Mouse (Mus musculus): Measurements from ENCODE around the gene H2-M2. TPM values are rescaled to one million over a fixed set of nuclear protein-coding genes. Genes with fewer than 3 reads are reported as not detected.
"Not testable (repeated sequence)": the region's sequence is repeated elsewhere in the genome, so short reads cannot be mapped to it uniquely, and the experiment has no call there.

Gene H2-M2
- polyA plus RNA-seq (2017; shearing (Covaris generic)): not detected

DNA sequence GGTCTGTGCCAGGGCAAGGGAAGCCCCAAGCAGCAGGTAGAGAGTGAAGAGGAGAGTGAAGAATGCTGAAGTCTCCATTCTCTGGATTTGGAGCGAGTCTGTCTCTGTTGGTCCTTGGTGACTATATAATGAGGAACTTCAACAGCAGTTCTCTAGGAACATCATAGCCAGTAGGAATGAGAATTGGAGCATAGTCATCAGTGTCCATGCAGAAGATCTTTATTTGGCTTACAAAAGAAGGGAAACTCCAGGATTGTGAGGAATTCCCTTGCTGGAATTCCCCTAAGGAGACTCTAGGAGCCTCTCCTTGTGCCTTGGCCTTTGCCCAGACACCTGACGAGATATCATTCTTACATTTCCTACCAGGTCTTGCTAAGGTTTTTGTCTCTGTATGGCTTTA lies at the start of gene H2-M2:
Gene H2-M2 (minus strand): TSS at position 101 of the 400 bp plus-strand sequence.
- no peak for ATAC-seq

DNA sequence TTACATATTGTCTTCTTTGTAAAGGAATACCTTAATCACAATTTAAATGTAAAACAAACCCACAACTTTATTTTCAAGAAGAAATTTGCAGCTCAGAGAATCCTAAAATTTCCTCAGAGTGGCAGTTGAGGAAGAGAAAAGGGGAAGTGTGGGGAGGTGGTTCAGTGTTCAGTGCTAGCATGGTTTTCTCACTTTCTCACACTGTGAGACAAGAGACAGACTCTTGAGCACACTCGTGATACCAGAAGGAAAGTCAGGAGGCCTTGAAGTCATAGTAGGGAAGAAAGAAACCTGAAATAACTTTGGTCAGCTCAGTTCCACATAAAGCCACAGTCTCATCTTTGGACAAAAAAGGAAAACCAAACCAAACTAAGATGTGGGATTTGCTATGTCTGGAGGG lies 42.1 kb upstream of the H2-M2 start:
- ATAC-seq: not testable (repeated sequence)

DNA sequence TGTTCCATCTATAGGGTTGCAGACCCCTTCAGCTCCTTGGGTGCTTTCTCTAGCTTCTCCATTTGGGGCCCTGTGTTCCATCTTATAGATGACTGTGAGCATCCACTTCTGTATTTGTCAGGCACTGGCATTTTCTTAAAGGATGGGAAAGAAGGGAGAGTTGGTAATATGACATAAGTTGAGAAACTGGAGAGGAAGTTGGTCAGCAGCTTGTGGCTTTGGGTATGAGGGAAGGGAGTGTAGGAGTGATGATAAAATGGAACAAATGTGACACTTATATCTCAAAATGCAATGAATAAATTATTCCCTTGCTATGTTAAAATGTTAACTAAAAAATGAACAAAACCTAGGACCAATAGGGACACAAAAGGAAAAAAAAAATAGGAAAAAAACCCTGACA lies 41.3 kb upstream of the H2-M2 start:
- ATAC-seq: not testable (repeated sequence)

DNA sequence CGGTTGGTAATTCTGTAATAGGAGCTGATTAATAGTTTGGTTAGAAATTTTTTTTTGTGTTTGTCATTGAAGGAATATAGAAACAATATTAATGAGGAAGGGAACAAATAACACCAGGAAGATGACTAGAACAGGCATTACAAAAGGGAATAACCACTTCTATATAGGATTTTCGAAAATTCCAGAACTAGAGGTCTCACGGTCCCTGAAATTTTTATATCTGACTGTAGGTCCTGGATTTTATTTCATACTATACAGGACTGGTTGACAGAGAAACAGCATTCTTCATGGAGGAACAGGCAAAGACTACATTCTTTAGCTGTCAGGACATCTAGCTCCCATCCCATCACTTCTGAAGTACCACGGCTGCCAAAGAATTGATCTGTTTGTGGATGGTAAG lies 24.4 kb upstream of the H2-M2 start, which contains the start of gene Olfr111:
Gene Olfr111 (plus strand): TSS at position 301 of the 400 bp plus-strand sequence.
- no peak for ATAC-seq

DNA sequence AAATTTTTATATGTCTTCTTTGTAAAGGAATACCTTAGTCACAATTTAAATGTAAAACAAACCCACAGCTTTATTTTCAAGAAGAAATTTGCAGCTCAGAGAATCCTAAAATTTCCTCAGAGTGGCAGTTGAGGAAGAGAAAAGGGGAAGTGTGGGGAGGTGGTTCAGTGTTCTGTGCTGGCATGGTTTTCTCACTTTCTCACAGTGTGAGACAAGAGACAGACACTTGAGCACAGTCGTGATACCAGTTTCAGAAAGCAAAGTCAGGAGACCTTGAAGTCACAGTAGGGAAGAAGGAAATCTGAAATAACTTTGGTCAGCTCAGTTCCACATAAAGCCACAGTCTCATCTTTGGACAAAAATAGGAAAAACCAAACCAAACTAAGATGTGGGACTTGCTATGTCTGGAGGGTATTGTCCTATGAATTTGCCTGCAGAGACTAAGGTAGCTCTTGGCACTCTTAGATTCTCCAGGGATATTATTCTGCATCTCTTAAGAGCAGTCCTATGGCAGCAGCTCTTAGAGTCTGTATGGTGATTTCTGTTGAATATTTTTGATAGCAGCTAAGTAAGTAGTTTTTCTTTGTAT lies 8.7 kb upstream of the H2-M2 start, which contains the start of gene Olfr110:
Gene Olfr110 (plus strand): TSS at position 539 of the 589 bp plus-strand sequence.
- ATAC-seq: no peak

DNA sequence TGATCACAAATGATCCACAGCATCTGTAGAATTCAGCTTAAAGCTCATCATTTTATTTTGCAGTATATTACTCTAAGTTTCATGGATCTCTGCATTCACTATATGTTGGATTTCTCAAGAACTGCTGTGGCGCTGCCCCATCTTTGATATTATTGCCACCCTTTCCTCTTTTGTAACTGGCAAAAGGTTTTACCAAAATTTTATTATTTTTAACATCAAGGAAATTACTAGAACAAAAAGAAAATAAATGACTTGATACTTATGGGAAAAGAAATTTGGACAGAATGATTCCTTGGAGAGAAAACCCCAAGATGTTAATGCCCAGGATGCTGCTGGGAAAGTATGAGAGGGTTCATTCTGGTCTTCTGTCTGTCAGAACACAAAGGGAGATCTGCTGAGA lies 24.7 kb downstream of the H2-M2 start, which contains the start of gene Olfr109:
Gene Olfr109 (plus strand): TSS at position 301 of the 400 bp plus-strand sequence.
- no peak for ATAC-seq

DNA sequence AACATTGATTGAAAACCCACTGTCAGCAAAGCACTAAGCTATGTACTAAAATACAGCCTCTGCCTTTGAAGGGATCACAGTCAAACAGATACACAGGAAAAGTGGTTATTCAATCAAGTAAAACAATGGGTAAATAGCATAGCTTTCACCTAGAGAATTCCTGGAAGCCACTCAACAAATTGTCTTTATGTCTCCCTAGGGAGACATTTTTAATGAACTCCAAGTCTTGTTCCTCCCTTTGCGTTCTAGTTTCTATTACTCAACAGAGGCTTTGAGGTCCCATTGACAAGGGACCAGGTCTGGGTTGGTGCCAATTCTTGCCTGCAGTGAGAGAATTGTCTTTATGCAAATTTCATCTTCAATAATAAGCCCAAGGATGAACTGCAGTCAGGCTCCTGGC lies 38.2 kb downstream of the H2-M2 start, which contains the start of gene Olfr108:
Gene Olfr108 (plus strand): TSS at position 301 of the 400 bp plus-strand sequence.
- ATAC-seq: no peak

Other genes starting within 250 kb of the H2-M2 start
- not detected for gene Olfr97, start 246.2 kb downstream of the H2-M2 start, polyA plus RNA-seq (2017; shearing (Covaris generic))
- gene Olfr98, start 219.8 kb downstream of the H2-M2 start, polyA plus RNA-seq (2017; shearing (Covaris generic)): not detected
- 100 to 1,000 TPM; 131 to 144 TPM for gene H2-M3, start 213.3 kb downstream of the H2-M2 start, polyA plus RNA-seq (2017; shearing (Covaris generic))
- 1 to 10 TPM; 4.3 to 5.5 TPM for gene Olfr99, start 200.1 kb downstream of the H2-M2 start, polyA plus RNA-seq (2017; shearing (Covaris generic))
- under 1 TPM; 0.22 to 0.25 TPM for gene Olfr101, start 179.2 kb downstream of the H2-M2 start, polyA plus RNA-seq (2017; shearing (Covaris generic))
- not detected for gene Olfr102, start 166.5 kb downstream of the H2-M2 start, polyA plus RNA-seq (2017; shearing (Covaris generic))
- not detected for gene Olfr103, start 143.9 kb downstream of the H2-M2 start, polyA plus RNA-seq (2017; shearing (Covaris generic))
- not detected for gene Olfr104-ps, start 124.0 kb downstream of the H2-M2 start, polyA plus RNA-seq (2017; shearing (Covaris generic))
- gene Olfr105-ps, start 104.5 kb downstream of the H2-M2 start, polyA plus RNA-seq (2017; shearing (Covaris generic)): not detected
- not detected for gene Olfr106-ps, start 93.2 kb downstream of the H2-M2 start, polyA plus RNA-seq (2017; shearing (Covaris generic))
- under 1 TPM in 1 of 2 experiments, not detected in 1; 0.11 TPM for gene Olfr107, start 84.3 kb downstream of the H2-M2 start, polyA plus RNA-seq (2017; shearing (Covaris generic))
- not detected for gene Olfr108, start 38.1 kb downstream of the H2-M2 start, polyA plus RNA-seq (2017; shearing (Covaris generic))
- gene Olfr109, start 24.6 kb downstream of the H2-M2 start, polyA plus RNA-seq (2017; shearing (Covaris generic)): not detected
- not detected for gene Olfr110, start 8.9 kb upstream of the H2-M2 start, polyA plus RNA-seq (2017; shearing (Covaris generic))
- not detected for gene Olfr111, start 24.5 kb upstream of the H2-M2 start, polyA plus RNA-seq (2017; shearing (Covaris generic))
- gene Olfr112, start 85.9 kb upstream of the H2-M2 start, polyA plus RNA-seq (2017; shearing (Covaris generic)): not detected
- gene Olfr113, start 94.1 kb upstream of the H2-M2 start, polyA plus RNA-seq (2017; shearing (Covaris generic)): not detected
- not detected for gene Olfr114, start 109.2 kb upstream of the H2-M2 start, polyA plus RNA-seq (2017; shearing (Covaris generic))
- not detected for gene Olfr115, start 143.6 kb upstream of the H2-M2 start, polyA plus RNA-seq (2017; shearing (Covaris generic))
- not detected for gene Olfr116, start 143.6 kb upstream of the H2-M2 start, polyA plus RNA-seq (2017; shearing (Covaris generic))
- not detected for gene Olfr117, start 180.2 kb upstream of the H2-M2 start, polyA plus RNA-seq (2017; shearing (Covaris generic))
- gene Olfr118, start 183.4 kb upstream of the H2-M2 start, polyA plus RNA-seq (2017; shearing (Covaris generic)): under 1 TPM in 1 of 2 experiments, not detected in 1; 0.30 TPM
- gene Olfr119, start 213.0 kb upstream of the H2-M2 start, polyA plus RNA-seq (2017; shearing (Covaris generic)): not detected
- not detected for gene Olfr120, start 238.3 kb upstream of the H2-M2 start, polyA plus RNA-seq (2017; shearing (Covaris generic))

Data from CD4-positive, CD25-positive, alpha-beta regulatory T cell, adult 4 months (primary cell).